ENCODE assay signal across 11 mouse cellular contexts in genomic region chr13:71960277-71960672, GRCm38 (mm10). TPM values are rescaled to one million over a fixed set of nuclear protein-coding genes. Genes with fewer than 3 reads are reported as not detected.
DNase-seq lines count a peak whose midpoint lies in the region; ATAC-seq and TF ChIP-seq lines count a peak whose summit lies in the region.
"Had no signal": no experiment of that assay in that cellular context is flagged by ENCODE, and none has a peak within 500 bp of the region (broad histone marks: within the 10 kb centered on the region; RNA-seq: fewer than 3 reads in every experiment).

No protein-coding gene starts in this region.

- H3K27ac ChIP-seq in forebrain, postnatal 0 days (ENCODE audit: low read depth, low read length) = no peak overlapping the region
- no peak overlapping the region for H3K27ac ChIP-seq in forebrain, embryonic 13.5 days
- H3K27ac ChIP-seq in lung, embryonic 16.5 days (ENCODE audit: low read length) = peak overlapping the region; percentile 57
- H3K27ac ChIP-seq in stomach, postnatal 0 days (replicated peaks) = no peak overlapping the region
- H3K27ac ChIP-seq: liver, embryonic 14.5 days had no signal

- H3K4me1 ChIP-seq in forebrain, postnatal 0 days (ENCODE audit: insufficient read depth) = no peaks in the 10 kb centered on the region
- peaks cover 27% of the 10 kb centered on the region for H3K4me1 ChIP-seq in forebrain, embryonic 13.5 days
- H3K4me1 ChIP-seq in lung, embryonic 16.5 days (replicated peaks; ENCODE audit: control insufficient read depth, insufficient read depth, low read length) = peaks cover 5% of the 10 kb centered on the region
- no peaks in the 10 kb centered on the region for H3K4me1 ChIP-seq in stomach, postnatal 0 days (replicated peaks; ENCODE audit: control insufficient read depth, insufficient read depth)

- H3K9me3 ChIP-seq in forebrain, postnatal 0 days (ENCODE audit: low read length) = no peaks in the 10 kb centered on the region
- no peaks in the 10 kb centered on the region for H3K9me3 ChIP-seq in forebrain, embryonic 13.5 days (replicated peaks)
- no peaks in the 10 kb centered on the region for H3K9me3 ChIP-seq in lung, embryonic 16.5 days (ENCODE audit: control insufficient read depth, low read length)
- H3K9me3 ChIP-seq in stomach, postnatal 0 days (ENCODE audit: control insufficient read depth, low read length) = no peaks in the 10 kb centered on the region

- H3K36me3 ChIP-seq in forebrain, postnatal 0 days (ENCODE audit: insufficient read depth) = no peaks in the 10 kb centered on the region
- H3K36me3 ChIP-seq in forebrain, embryonic 13.5 days (ENCODE audit: poor library complexity, severe bottlenecking) = no peaks in the 10 kb centered on the region
- H3K36me3 ChIP-seq in lung, embryonic 16.5 days (ENCODE audit: control insufficient read depth, insufficient read depth, low read length) = no peaks in the 10 kb centered on the region
- H3K36me3 ChIP-seq in stomach, postnatal 0 days (ENCODE audit: control insufficient read depth, insufficient read depth, low read length) = no peaks in the 10 kb centered on the region

- no peak overlapping the region for H3K4me2 ChIP-seq in forebrain, postnatal 0 days (ENCODE audit: low read depth)
- no peak overlapping the region for H3K4me2 ChIP-seq in forebrain, embryonic 13.5 days
- peak overlapping the region; percentile 59 for H3K4me2 ChIP-seq in lung, embryonic 16.5 days (ENCODE audit: low read depth, low read length)
- peak overlapping the region; percentile 35 for H3K4me2 ChIP-seq in stomach, postnatal 0 days (replicated peaks; ENCODE audit: low read depth)

- H3K9ac ChIP-seq in forebrain, postnatal 0 days = no peak overlapping the region
- no peak overlapping the region for H3K9ac ChIP-seq in forebrain, embryonic 13.5 days
- H3K9ac ChIP-seq in lung, embryonic 16.5 days (ENCODE audit: low read length) = peak overlapping the region; percentile 71
- no peak overlapping the region for H3K9ac ChIP-seq in stomach, postnatal 0 days (ENCODE audit: low read length)
- H3K9ac ChIP-seq: liver, embryonic 14.5 days had no signal

- 6% methylated on average over 9 of the region's 9 CpGs for WGBS in forebrain, postnatal 0 days
- 1% methylated on average over 9 of the region's 9 CpGs for WGBS in forebrain, embryonic 13.5 days
- WGBS in lung, embryonic 16.5 days = under 1% methylated on average over 9 of the region's 9 CpGs
- 11% methylated on average over 9 of the region's 9 CpGs for WGBS in stomach, postnatal 0 days

- TF ChIP-seq EP300 in stomach, postnatal 0 days (optimal IDR thresholded peaks at IDR 0.05) = no peak

- H3K4me3 ChIP-seq in forebrain, postnatal 0 days (ENCODE audit: low read depth, low read length) = no peak overlapping the region
- H3K4me3 ChIP-seq in forebrain, embryonic 13.5 days = no peak overlapping the region; the same call in 1 of the 2 replicates
- peak overlapping the region; percentile 67 for H3K4me3 ChIP-seq in lung, embryonic 16.5 days (ENCODE audit: low read length)
- H3K4me3 ChIP-seq in stomach, postnatal 0 days (ENCODE audit: low read depth, low read length) = 0 out of 2 replicates have a peak overlapping the region, but pooled peaks have one; percentile 6

- peak; percentile 13 for DNase-seq in forebrain, postnatal 0 days
- no peak for DNase-seq in lung, postnatal 25 days (ENCODE audit: low spot score)
- peak; percentile 32 for DNase-seq in lung, postnatal 36 days
- no peak for DNase-seq in stomach, postnatal 0 days (ENCODE audit: low spot score)
- no peak for DNase-seq in layer of hippocampus, postnatal 14 days (ENCODE audit: low spot score in 2 of 2)
- no peak for DNase-seq in adrenal gland, postnatal 25 days
- DNase-seq: B cell, adult 2 months; kidney, postnatal 14 days had no signal

- no peak for ATAC-seq in forebrain, postnatal 0 days
- no peak for ATAC-seq in forebrain, embryonic 13.5 days
- no peak for ATAC-seq in lung, embryonic 16.5 days (ENCODE audit: low read depth)
- ATAC-seq in stomach, postnatal 0 days (ENCODE audit: low FRiP score, low TSS enrichment) = no peak

- no peak for TF ChIP-seq CTCF in forebrain, postnatal 0 days (IDR thresholded peaks at IDR 0.05; ENCODE audit: low read depth)
- TF ChIP-seq CTCF in stomach, postnatal 0 days (IDR thresholded peaks at IDR 0.05; ENCODE audit: low read depth) = no peak

- H3K27me3 ChIP-seq in forebrain, postnatal 0 days (ENCODE audit: insufficient read depth, low read length) = peaks cover 87% of the 10 kb centered on the region
- peaks cover 97% of the 10 kb centered on the region for H3K27me3 ChIP-seq in forebrain, embryonic 13.5 days
- H3K27me3 ChIP-seq in lung, embryonic 16.5 days (ENCODE audit: control insufficient read depth, insufficient read depth, low read depth, low read length) = peaks cover 77% of the 10 kb centered on the region
- H3K27me3 ChIP-seq in stomach, postnatal 0 days (ENCODE audit: control insufficient read depth, insufficient read depth, low read length) = peaks cover 39% of the 10 kb centered on the region; the same call in 1 of the 2 replicates

RNA-seq across cellular contexts. Expression of gene Irx1, which starts 3.2 kb away (rescaled TPM):
- total RNA-seq in forebrain, postnatal 0 days (2014; rRNA removed) = 4.8 and 6.5 TPM in 2 replicates
- 0.87 and 0.96 TPM in 2 replicates for polyA plus RNA-seq in forebrain, postnatal 0 days (2015; fragmentation: Nextera tagmentation; extraction: Ambion mirVana)
- polyA plus RNA-seq in forebrain, embryonic 13.5 days (2015; fragmentation: Nextera tagmentation; extraction: Ambion mirVana) = 0.38 and 0.50 TPM in 2 replicates
- polyA plus RNA-seq in lung, embryonic 16.5 days (2015; fragmentation: Nextera tagmentation; extraction: Ambion mirVana) = 5.7 and 7.5 TPM in 2 replicates
- 0.76 and 0.84 TPM in 2 replicates for polyA plus RNA-seq in stomach, postnatal 0 days (2015; fragmentation: Nextera tagmentation; extraction: Ambion mirVana)
- total RNA-seq in layer of hippocampus, postnatal 14 days (2021) = 1 to 10 TPM in 1 of 2 experiments, under 1 TPM in 1; 0.74 to 1.3 TPM
- not detected in 2 replicates for total RNA-seq in adrenal gland, postnatal 25 days (2021)

Comparison
In these comparisons a context has a peak if more than half of its experiments do, and no peak if none do; other contexts are left out.
1. DNase-seq: peak in forebrain, postnatal 0 days (single experiment) and lung, postnatal 36 days (single experiment); none in lung, postnatal 25 days (single experiment), stomach, postnatal 0 days (single experiment), layer of hippocampus, postnatal 14 days (0 of 2) and adrenal gland, postnatal 25 days (single experiment).
2. H3K4me2 ChIP-seq: peak in lung, embryonic 16.5 days (single experiment) and stomach, postnatal 0 days (single experiment); none in forebrain, postnatal 0 days (single experiment) and forebrain, embryonic 13.5 days (single experiment).
3. H3K4me3 ChIP-seq: peak in lung, embryonic 16.5 days (single experiment) and stomach, postnatal 0 days (single experiment); none in forebrain, postnatal 0 days (single experiment) and forebrain, embryonic 13.5 days (single experiment).